Mouse (Mus musculus): ENCODE results near the gene Trdmt1. TPM values are rescaled to one million over a fixed set of nuclear protein-coding genes. Genes with fewer than 3 reads are reported as not detected.

Gene Trdmt1
- polyA plus RNA-seq, 1 experiment from 2014 or later, result 12.0 TPM

- H3K4me3 ChIP-seq (ENCODE audit: low read depth, low read length), result no peak overlapping the region
- DNase-seq (ENCODE audit: low spot score) (no peak), ATAC-seq (no peak)
- 0 out of 2 replicates have a peak, but pooled peaks cover 2% of the 10 kb centered on the region for H3K4me1 ChIP-seq (ENCODE audit: control insufficient read depth, insufficient read depth, low read length)
- no peak overlapping the region for H3K4me2 ChIP-seq (ENCODE audit: low read length)
- WGBS, result 86% methylated on average over 2 of the region's 2 CpGs
- no peak overlapping the region for H3K27ac ChIP-seq (ENCODE audit: low read depth, low read length)
- no peaks in the 10 kb centered on the region for H3K9me3 ChIP-seq (replicated peaks; ENCODE audit: control insufficient read depth, low read length)
- no peak overlapping the region for H3K9ac ChIP-seq (ENCODE audit: low read length)
- H3K36me3 ChIP-seq (ENCODE audit: control insufficient read depth, insufficient read depth, low read length), result no peaks in the 10 kb centered on the region
- no peaks in the 10 kb centered on the region for H3K27me3 ChIP-seq (replicated peaks; ENCODE audit: control insufficient read depth, insufficient read depth, low read length)
Measured at GRCm38 (mm10) chr2:13496087-13496486, 48.4 kb downstream of the Trdmt1 start.

GRCm38 (mm10) chr2:13492927-13493326 lies 51.5 kb downstream of the Trdmt1 start:
- H3K9ac ChIP-seq (ENCODE audit: low read length), result no peak overlapping the region
- DNase-seq (ENCODE audit: low spot score) (no peak), ATAC-seq (no peak)
- no peak overlapping the region for H3K4me3 ChIP-seq (ENCODE audit: low read depth, low read length)
- H3K9me3 ChIP-seq (replicated peaks; ENCODE audit: control insufficient read depth, low read length), result no peaks in the 10 kb centered on the region
- 76% methylated on average over 4 of the region's 4 CpGs for WGBS
- no peak overlapping the region for H3K27ac ChIP-seq (ENCODE audit: low read depth, low read length)
- no peaks in the 10 kb centered on the region for H3K36me3 ChIP-seq (ENCODE audit: control insufficient read depth, insufficient read depth, low read length)
- no peak overlapping the region for H3K4me2 ChIP-seq (ENCODE audit: low read length)
- H3K4me1 ChIP-seq (ENCODE audit: control insufficient read depth, insufficient read depth, low read length), result 0 out of 2 replicates have a peak, but pooled peaks cover 2% of the 10 kb centered on the region
- H3K27me3 ChIP-seq (replicated peaks; ENCODE audit: control insufficient read depth, insufficient read depth, low read length), result no peaks in the 10 kb centered on the region

- Histone ChIP-seq H3K27me3 (replicated peaks; ENCODE audit: control insufficient read depth, insufficient read depth, low read length) (no peaks in the 10 kb centered on the region), H3K4me1 (ENCODE audit: control insufficient read depth, insufficient read depth, low read length) (0 out of 2 replicates have a peak, but pooled peaks cover 2% of the 10 kb centered on the region), H3K9ac (ENCODE audit: low read length) (no peak within 1 kb of the TSS), H3K36me3 (ENCODE audit: control insufficient read depth, insufficient read depth, low read length) (no peaks in the 10 kb centered on the region), H3K9me3 (replicated peaks; ENCODE audit: control insufficient read depth, low read length) (no peaks in the 10 kb centered on the region), H3K27ac (ENCODE audit: low read depth, low read length) (no peak within 1 kb of the TSS), H3K4me3 (ENCODE audit: low read depth, low read length) (no peak within 1 kb of the TSS), H3K4me2 (ENCODE audit: low read length) (no peak within 1 kb of the TSS)
- ATAC-seq, result no peak
- WGBS, result 35% methylated on average over 8 of the region's 8 CpGs
- DNase-seq (ENCODE audit: low spot score), result no peak
Measured at GRCm38 (mm10) chr2:13491734-13492133, 52.7 kb downstream of the Trdmt1 start, which contains the start of gene Cubn. TSS of gene Cubn (minus strand) at chr2:13491813.

- WGBS, result 98% methylated on average over 2 of the region's 2 CpGs
- no peak for ATAC-seq
- DNase-seq (ENCODE audit: low spot score), result no peak
- 0 out of 2 replicates have a peak, but pooled peaks cover 2% of the 10 kb centered on the region for H3K4me1 ChIP-seq (ENCODE audit: control insufficient read depth, insufficient read depth, low read length)
- H3K9ac ChIP-seq (ENCODE audit: low read length), result no peak overlapping the region
- H3K4me2 ChIP-seq (ENCODE audit: low read length), result no peak overlapping the region
- H3K27ac ChIP-seq (ENCODE audit: low read depth, low read length), result no peak overlapping the region
- no peaks in the 10 kb centered on the region for H3K36me3 ChIP-seq (ENCODE audit: control insufficient read depth, insufficient read depth, low read length)
- no peaks in the 10 kb centered on the region for H3K27me3 ChIP-seq (replicated peaks; ENCODE audit: control insufficient read depth, insufficient read depth, low read length)
- H3K9me3 ChIP-seq (replicated peaks; ENCODE audit: control insufficient read depth, low read length), result no peaks in the 10 kb centered on the region
- no peak overlapping the region for H3K4me3 ChIP-seq (ENCODE audit: low read depth, low read length)
Measured at GRCm38 (mm10) chr2:13490480-13490879, 54.0 kb downstream of the Trdmt1 start.

- H3K27ac ChIP-seq (ENCODE audit: low read depth, low read length), result no peak overlapping the region
- no peak for ATAC-seq
- no peak overlapping the region for H3K4me3 ChIP-seq (ENCODE audit: low read depth, low read length)
- 69% methylated on average over 8 of the region's 8 CpGs for WGBS
- H3K27me3 ChIP-seq (replicated peaks; ENCODE audit: control insufficient read depth, insufficient read depth, low read length), result no peaks in the 10 kb centered on the region
- H3K4me2 ChIP-seq (ENCODE audit: low read length), result no peak overlapping the region
- no peaks in the 10 kb centered on the region for H3K36me3 ChIP-seq (ENCODE audit: control insufficient read depth, insufficient read depth, low read length)
- no peaks in the 10 kb centered on the region for H3K9me3 ChIP-seq (replicated peaks; ENCODE audit: control insufficient read depth, low read length)
- H3K9ac ChIP-seq (ENCODE audit: low read length), result no peak overlapping the region
- no peaks in the 10 kb centered on the region for H3K4me1 ChIP-seq (ENCODE audit: control insufficient read depth, insufficient read depth, low read length)
- no peak for DNase-seq (ENCODE audit: low spot score)
Measured at GRCm38 (mm10) chr2:13486470-13486869, 58.0 kb downstream of the Trdmt1 start.

- ATAC-seq, result no peak
- no peak overlapping the region for H3K27ac ChIP-seq (ENCODE audit: low read depth, low read length)
- no peaks in the 10 kb centered on the region for H3K9me3 ChIP-seq (replicated peaks; ENCODE audit: control insufficient read depth, low read length)
- H3K4me2 ChIP-seq (ENCODE audit: low read length), result no peak overlapping the region
- WGBS, result 90% methylated on average over 3 of the region's 3 CpGs
- H3K9ac ChIP-seq (ENCODE audit: low read length), result no peak overlapping the region
- no peak overlapping the region for H3K4me3 ChIP-seq (ENCODE audit: low read depth, low read length)
- H3K27me3 ChIP-seq (replicated peaks; ENCODE audit: control insufficient read depth, insufficient read depth, low read length), result no peaks in the 10 kb centered on the region
- H3K4me1 ChIP-seq (ENCODE audit: control insufficient read depth, insufficient read depth, low read length), result no peaks in the 10 kb centered on the region
- no peak for DNase-seq (ENCODE audit: low spot score)
- no peaks in the 10 kb centered on the region for H3K36me3 ChIP-seq (ENCODE audit: control insufficient read depth, insufficient read depth, low read length)
Measured at GRCm38 (mm10) chr2:13484566-13484965, 59.9 kb downstream of the Trdmt1 start.

- no peak for DNase-seq (ENCODE audit: low spot score)
- Histone ChIP-seq H3K9me3 (replicated peaks; ENCODE audit: control insufficient read depth, low read length) (no peaks in the 10 kb centered on the region), H3K4me3 (ENCODE audit: low read depth, low read length) (no peak overlapping the region), H3K9ac (ENCODE audit: low read length) (no peak overlapping the region), H3K4me1 (ENCODE audit: control insufficient read depth, insufficient read depth, low read length) (no peaks in the 10 kb centered on the region), H3K27me3 (replicated peaks; ENCODE audit: control insufficient read depth, insufficient read depth, low read length) (no peaks in the 10 kb centered on the region), H3K27ac (ENCODE audit: low read depth, low read length) (no peak overlapping the region), H3K4me2 (ENCODE audit: low read length) (no peak overlapping the region), H3K36me3 (ENCODE audit: control insufficient read depth, insufficient read depth, low read length) (no peaks in the 10 kb centered on the region)
- WGBS, result 88% methylated on average over 2 of the region's 2 CpGs
- no peak for ATAC-seq
Measured at GRCm38 (mm10) chr2:13480744-13481143, 63.7 kb downstream of the Trdmt1 start.

- WGBS, result 93% methylated on average over 7 of the region's 7 CpGs
- ATAC-seq (no peak), DNase-seq (ENCODE audit: low spot score) (no peak)
- Histone ChIP-seq H3K27me3 (replicated peaks; ENCODE audit: control insufficient read depth, insufficient read depth, low read length) (no peaks in the 10 kb centered on the region), H3K9ac (ENCODE audit: low read length) (no peak overlapping the region), H3K36me3 (ENCODE audit: control insufficient read depth, insufficient read depth, low read length) (no peaks in the 10 kb centered on the region), H3K27ac (ENCODE audit: low read depth, low read length) (no peak overlapping the region), H3K4me3 (ENCODE audit: low read depth, low read length) (no peak overlapping the region), H3K4me1 (ENCODE audit: control insufficient read depth, insufficient read depth, low read length) (no peaks in the 10 kb centered on the region), H3K4me2 (ENCODE audit: low read length) (no peak overlapping the region), H3K9me3 (replicated peaks; ENCODE audit: control insufficient read depth, low read length) (no peaks in the 10 kb centered on the region)
Measured at GRCm38 (mm10) chr2:13479165-13479564, 65.3 kb downstream of the Trdmt1 start.

GRCm38 (mm10) chr2:13470108-13470507 lies 74.4 kb downstream of the Trdmt1 start:
- DNase-seq (ENCODE audit: low spot score) (no peak), ATAC-seq (no peak)
- Histone ChIP-seq H3K4me3 (ENCODE audit: low read depth, low read length) (no peak overlapping the region), H3K27me3 (replicated peaks; ENCODE audit: control insufficient read depth, insufficient read depth, low read length) (no peaks in the 10 kb centered on the region), H3K36me3 (ENCODE audit: control insufficient read depth, insufficient read depth, low read length) (no peaks in the 10 kb centered on the region), H3K9me3 (replicated peaks; ENCODE audit: control insufficient read depth, low read length) (no peaks in the 10 kb centered on the region), H3K4me2 (ENCODE audit: low read length) (no peak overlapping the region), H3K27ac (ENCODE audit: low read depth, low read length) (no peak overlapping the region), H3K9ac (ENCODE audit: low read length) (no peak overlapping the region), H3K4me1 (ENCODE audit: control insufficient read depth, insufficient read depth, low read length) (no peaks in the 10 kb centered on the region)
- 97% methylated on average over 3 of the region's 3 CpGs for WGBS

Measured in forebrain, embryonic 14.5 days (tissue).